Mouse (Mus musculus) spleen, adult 2 months (tissue): ENCODE measurements around the gene Maml3.

Experiments
- CTCF ChIP-seq: fragments of 200-500 bp; IDR thresholded peaks from 2 replicates; pipeline ENCODE4 v1.5.1; 2011; ENCODE audit warnings: mild to moderate bottlenecking, inconsistent platforms; ENCODE audit not compliant: insufficient read depth, insufficient read length, insufficient replicate concordance; ENCODE audit errors: extremely low read depth
- POLR2A ChIP-seq: fragments of 200-500 bp; IDR thresholded peaks from 2 replicates; pipeline ENCODE4 v1.6.1; 2011; ENCODE audit warnings: low read depth, low read length, inconsistent platforms

DNA sequence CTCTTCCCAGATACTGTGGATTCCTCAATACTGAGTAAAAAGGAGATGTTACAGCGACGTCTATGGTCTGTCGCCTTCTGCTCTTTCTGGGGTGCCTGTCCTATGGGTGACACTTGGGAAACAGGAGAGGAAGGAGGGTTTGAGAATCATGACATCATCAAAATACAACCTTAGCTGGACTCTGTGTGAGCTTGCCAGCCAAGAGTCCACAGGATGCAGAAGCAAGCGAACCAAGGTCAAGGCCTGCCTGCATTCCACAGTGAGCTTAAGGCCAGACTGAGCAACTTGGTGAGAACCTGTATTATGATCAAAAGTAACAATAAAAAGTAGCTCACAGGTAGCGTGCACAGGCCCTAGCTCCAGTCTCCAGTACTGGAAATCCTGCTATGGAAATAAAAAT lies 167.7 kb downstream of the Maml3 start:
- TF ChIP-seq CTCF (no peak), POLR2A (no peak)
